1 mouse cellular context compared by ENCODE assay signal in genomic region chr3:96484921-96485320, GRCm38 (mm10).
TF ChIP-seq lines count a peak whose summit lies in the region.

No protein-coding gene starts in this region.

TF ChIP-seq in MEL, 35 proteins besides CTCF, POLR2A, EP300 and RAD21:
- TF ChIP-seq ZC3H11A (IDR thresholded peaks at IDR 0.05; ENCODE audit: low read depth, low read length) = no peak
- no peak for TF ChIP-seq MYB (IDR thresholded peaks at IDR 0.05; ENCODE audit: low read depth, low read length)
- no peak for TF ChIP-seq JUND (IDR thresholded peaks at IDR 0.05; ENCODE audit: low read depth, low read length)
